Mouse (Mus musculus) macrophage (primary cell): ENCODE results near the gene Gli2. TPM values are rescaled to one million over a fixed set of nuclear protein-coding genes. Genes with fewer than 3 reads are reported as not detected.

ENCODE experiments used
- H3K27ac ChIP-seq: fragments of 350-480 bp; formaldehyde crosslinking; 2 replicates; pipeline ENCODE4 v1.9.0; 2021
- H3K36me3 ChIP-seq: fragments of 350-480 bp; formaldehyde crosslinking; 2 replicates; pipeline ENCODE4 v1.9.0; 2021; ENCODE audit errors: inconsistent target
- H3K4me3 ChIP-seq: fragments of 350-480 bp; formaldehyde crosslinking; 2 replicates; pipeline ENCODE4 v1.9.0; 2021; ENCODE audit errors: inconsistent target
- H3K79me2 ChIP-seq: fragments of 350-480 bp; formaldehyde crosslinking; 2 replicates; pipeline ENCODE4 v1.9.0; 2021; ENCODE audit errors: inconsistent target
- WGBS: methylation state at CpG from one replicate; pipeline ENCODE4 v1.1.7; 2026; ENCODE audit warnings: inconsistent platforms; ENCODE audit not compliant: missing documents; 5-methylcytosine and 5-hydroxymethylcytosine counted together
- polyA plus RNA-seq: library from polyadenylated mRNA; stranded (reverse); fragments of 250-400 nt; gene quantifications from 3 replicates; pipeline ENCODE4 v1.2.4, GENCODE M21; 2018; ENCODE audit warnings: inconsistent platforms

Gene Gli2
- polyA plus RNA-seq, 1 experiment from 2014 or later, result not detected

- no peaks in the 10 kb centered on the region for H3K36me3 ChIP-seq
- WGBS, result 90% methylated on average over 2 of the region's 2 CpGs
- no peak overlapping the region for H3K4me3 ChIP-seq
- no peak overlapping the region for H3K27ac ChIP-seq
- no peaks in the 10 kb centered on the region for H3K79me2 ChIP-seq
Observed at GRCm38 (mm10) chr1:118822258-118822657, 231.2 kb downstream of the Gli2 start.

GRCm38 (mm10) chr1:118815015-118815414 is 238.4 kb downstream of the Gli2 start:
- Histone ChIP-seq H3K4me3 (no peak overlapping the region), H3K36me3 (no peaks in the 10 kb centered on the region), H3K79me2 (no peaks in the 10 kb centered on the region), H3K27ac (no peak overlapping the region)
- 55% methylated on average over 2 of the region's 2 CpGs for WGBS

DNA sequence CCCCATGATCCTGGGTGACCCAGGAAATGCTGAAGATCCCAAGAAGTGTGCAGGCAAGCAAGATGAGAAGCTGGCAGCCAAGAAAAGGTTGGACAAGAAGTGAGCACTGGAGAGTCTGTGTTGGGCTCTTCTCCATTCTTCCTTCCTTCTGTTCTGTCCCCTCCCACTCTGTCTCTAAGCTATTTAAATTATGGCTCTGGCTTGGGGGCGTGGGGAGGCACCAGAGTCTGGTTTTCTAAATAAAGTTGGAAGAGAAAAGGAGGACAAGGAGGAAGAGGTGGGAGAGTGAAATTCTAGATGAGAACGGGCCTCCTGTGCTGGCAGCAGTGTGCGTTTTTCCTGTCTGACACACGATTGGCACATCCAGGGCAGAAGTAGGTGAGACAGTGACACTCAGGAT is 243.1 kb downstream of the Gli2 start:
- WGBS, result 67% methylated on average over 4 of the region's 4 CpGs
- Histone ChIP-seq H3K36me3 (no peaks in the 10 kb centered on the region), H3K27ac (no peak overlapping the region), H3K79me2 (no peaks in the 10 kb centered on the region), H3K4me3 (no peak overlapping the region)

DNA sequence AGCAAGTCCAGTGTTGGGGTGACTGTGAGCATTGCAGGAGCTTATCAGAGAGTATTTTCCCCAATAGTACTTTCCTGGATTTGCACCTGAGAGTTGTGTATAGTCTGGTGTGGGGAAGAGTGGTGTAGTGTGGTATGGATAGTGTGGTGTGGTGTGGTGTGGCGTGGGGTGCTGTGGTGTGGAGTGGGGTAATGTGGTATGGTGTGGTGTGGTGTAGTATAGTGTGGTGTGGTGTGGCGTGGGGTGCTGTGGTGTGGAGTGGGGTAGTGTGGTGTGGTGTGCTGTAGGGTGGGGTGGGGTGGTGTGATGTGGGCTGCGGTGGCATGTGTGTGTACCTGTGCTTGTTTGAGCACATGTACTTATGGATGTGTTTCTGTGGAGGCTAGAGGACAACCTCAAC is 246.7 kb downstream of the Gli2 start:
- Histone ChIP-seq H3K79me2 (no peaks in the 10 kb centered on the region), H3K27ac (no peak overlapping the region), H3K36me3 (no peaks in the 10 kb centered on the region), H3K4me3 (no peak overlapping the region)
- WGBS, result 93% methylated on average over 3 of the region's 3 CpGs

DNA sequence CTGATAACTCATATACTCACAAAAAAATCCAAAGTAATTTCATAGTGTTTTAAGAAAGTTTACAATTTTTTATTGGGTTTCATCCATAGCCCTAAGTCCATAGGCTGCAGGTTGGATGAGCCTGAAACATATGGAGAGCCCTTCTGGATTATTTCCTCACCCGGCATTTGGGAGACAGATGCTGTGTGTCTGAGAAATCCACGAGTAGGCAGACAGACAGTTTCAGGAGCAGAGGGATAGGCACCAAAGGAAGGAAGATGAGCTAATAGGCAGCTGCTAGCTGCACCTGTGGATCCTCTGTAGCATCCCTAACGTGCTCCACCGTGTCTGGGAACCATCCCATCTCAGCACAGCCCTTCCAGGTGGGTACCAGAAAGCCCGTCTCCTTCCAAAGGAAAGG is 251.3 kb downstream of the Gli2 start:
- Histone ChIP-seq H3K4me3 (no peak overlapping the region), H3K79me2 (no peaks in the 10 kb centered on the region), H3K36me3 (no peaks in the 10 kb centered on the region), H3K27ac (no peak overlapping the region)
- WGBS, result 83% methylated on average over 5 of the region's 5 CpGs

- 83% methylated on average over 7 of the region's 7 CpGs for WGBS
- no peaks in the 10 kb centered on the region for H3K36me3 ChIP-seq
- no peak overlapping the region for H3K27ac ChIP-seq
- no peak overlapping the region for H3K4me3 ChIP-seq
- H3K79me2 ChIP-seq, result no peaks in the 10 kb centered on the region
Observed at GRCm38 (mm10) chr1:118799322-118800116, 253.9 kb downstream of the Gli2 start.

DNA sequence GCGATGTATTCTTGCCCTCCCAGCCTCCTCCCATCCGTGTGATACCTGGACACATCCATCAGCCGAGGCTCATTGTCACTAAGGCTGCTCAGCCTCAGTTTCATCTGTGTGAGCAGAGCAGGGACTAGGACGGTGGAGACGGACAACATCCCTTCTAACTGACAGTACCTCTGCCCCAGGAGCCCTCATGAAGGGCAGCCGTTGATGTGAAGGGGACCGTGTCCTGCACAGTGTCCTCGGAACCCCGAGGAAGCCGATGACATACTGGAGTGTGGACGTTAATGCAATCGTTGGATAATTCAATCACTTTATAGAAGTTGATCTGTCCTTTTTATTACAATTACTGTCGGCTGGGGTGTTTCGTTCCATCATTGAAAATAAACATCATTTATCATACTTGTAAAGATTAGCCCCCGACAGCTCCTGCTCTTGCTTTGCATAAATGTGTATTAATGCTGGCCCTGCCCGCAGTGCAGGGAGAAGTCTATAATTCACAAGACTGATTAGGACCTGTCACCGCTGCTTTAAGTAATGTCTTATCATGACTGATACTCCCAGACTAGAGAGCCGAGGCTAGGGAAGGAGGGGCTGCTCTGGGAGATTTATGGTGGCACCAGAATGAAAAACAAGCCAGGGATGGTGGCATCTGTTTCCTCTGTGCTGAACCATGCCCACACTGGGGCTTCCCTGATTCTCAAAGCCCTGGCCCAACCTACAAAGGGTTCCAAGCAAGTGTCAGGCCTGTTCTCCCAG is 257.8 kb downstream of the Gli2 start:
- Histone ChIP-seq H3K79me2 (no peaks in the 10 kb centered on the region), H3K27ac (no peak overlapping the region), H3K4me3 (no peak overlapping the region), H3K36me3 (no peaks in the 10 kb centered on the region)
- 83% methylated on average over 18 of the region's 18 CpGs for WGBS

- H3K4me3 ChIP-seq, result no peak overlapping the region
- H3K36me3 ChIP-seq, result no peaks in the 10 kb centered on the region
- WGBS, result 89% methylated on average over 2 of the region's 2 CpGs
- H3K79me2 ChIP-seq, result no peaks in the 10 kb centered on the region
- no peak overlapping the region for H3K27ac ChIP-seq
Observed at GRCm38 (mm10) chr1:118789871-118790270, 263.5 kb downstream of the Gli2 start.

DNA sequence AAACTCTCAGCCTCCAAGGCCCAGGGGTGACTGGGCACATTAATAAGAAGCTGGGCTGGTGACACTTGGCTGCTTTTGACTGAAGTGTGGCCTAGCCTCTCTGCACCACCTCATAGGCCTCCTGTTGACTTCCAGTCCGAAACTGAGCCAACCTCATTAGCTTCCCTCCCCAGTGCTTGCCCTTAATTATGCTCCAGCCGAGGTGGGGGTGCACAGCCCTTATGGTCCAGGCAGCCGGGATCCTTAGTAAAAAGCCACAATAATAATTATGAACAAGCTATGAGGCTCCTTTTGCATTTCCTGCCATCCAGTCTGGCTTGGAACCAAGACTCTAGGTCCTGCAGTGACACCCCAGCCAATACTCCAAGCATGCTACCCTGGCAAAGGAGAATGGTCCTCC is 264.0 kb downstream of the Gli2 start:
- WGBS, result 84% methylated on average over 3 of the region's 3 CpGs
- Histone ChIP-seq H3K36me3 (no peaks in the 10 kb centered on the region), H3K4me3 (no peak overlapping the region)

DNA sequence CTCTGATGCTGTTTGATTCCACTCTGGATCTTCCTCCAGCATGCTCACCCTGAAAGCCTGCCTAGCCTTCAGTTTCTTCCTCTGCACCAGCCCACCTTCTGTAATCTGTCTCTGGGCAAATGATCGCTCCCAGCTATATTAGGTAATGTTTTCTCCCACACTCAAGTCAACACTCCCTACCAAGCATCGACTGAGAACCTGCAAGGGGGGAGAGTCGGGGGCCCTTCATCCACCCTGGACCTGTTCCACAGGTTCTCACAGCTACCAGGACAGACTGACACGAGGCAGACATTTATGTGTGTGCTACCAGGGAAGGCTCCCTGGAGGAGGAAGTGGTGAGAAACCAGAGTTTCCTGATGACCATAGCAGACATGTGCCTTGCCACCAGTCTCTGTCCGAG is 264.6 kb downstream of the Gli2 start:
- no peaks in the 10 kb centered on the region for H3K79me2 ChIP-seq
- no peaks in the 10 kb centered on the region for H3K36me3 ChIP-seq
- H3K4me3 ChIP-seq, result no peak overlapping the region
- H3K27ac ChIP-seq, result no peak overlapping the region
- WGBS, result 46% methylated on average over 5 of the region's 5 CpGs

More for the DNA sequence above, 264.0 kb downstream of the Gli2 start:
- Histone ChIP-seq H3K79me2 (no peaks in the 10 kb centered on the region), H3K27ac (no peak overlapping the region)

DNA sequence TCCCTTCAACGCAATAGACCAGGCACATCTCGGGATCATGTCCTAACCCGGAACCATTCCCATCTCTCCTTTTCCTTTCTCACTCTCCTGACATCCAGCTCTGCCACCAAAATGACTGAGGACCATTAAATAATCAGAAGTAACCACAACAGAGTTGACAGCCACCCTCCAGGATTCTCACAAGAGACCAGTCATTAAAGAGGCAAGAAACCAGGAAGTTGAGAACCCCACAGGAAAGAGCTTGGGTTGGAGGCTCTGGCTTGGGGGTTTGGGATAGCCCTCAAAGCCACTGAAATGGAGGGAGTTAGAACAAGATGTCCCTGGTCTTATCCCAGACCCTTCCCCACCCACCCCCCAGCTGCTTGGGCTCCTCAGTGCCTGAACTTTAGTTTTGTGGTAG is 265.9 kb downstream of the Gli2 start:
- 6% methylated on average over 3 of the region's 3 CpGs for WGBS
- Histone ChIP-seq H3K27ac (no peak overlapping the region), H3K4me3 (no peak overlapping the region), H3K36me3 (no peaks in the 10 kb centered on the region), H3K79me2 (no peaks in the 10 kb centered on the region)
